Mouse (Mus musculus): ENCODE results near the gene Dicer1.

Gene Dicer1

DNA sequence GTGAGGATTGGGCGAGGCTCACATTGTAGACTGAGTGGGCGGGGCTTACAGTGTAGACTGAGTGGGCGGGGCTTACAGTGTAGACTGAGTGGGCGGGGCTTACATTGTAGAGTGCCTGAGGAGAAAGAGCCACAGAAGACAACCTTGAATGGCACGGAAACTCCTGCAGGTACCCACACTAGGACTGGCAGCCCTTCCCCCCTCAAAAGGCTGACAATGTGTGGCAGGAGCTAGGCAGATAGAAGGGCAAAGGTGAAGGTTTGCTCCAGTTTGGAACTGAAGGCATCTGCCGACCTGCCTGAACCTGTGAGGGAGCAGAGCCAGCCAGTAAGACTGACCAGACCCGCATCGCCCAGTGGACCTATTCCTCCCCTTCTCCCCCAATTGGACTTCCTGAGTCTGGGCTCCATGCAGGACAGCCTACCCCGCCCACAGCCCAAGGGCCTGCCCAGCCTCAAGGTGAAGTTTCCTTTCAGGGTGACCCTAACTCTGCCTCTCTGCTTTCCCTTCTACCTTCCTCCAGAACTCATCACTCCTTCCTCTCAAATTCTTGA lies 74.3 kb downstream of the Dicer1 start:
- DNase-seq (ENCODE audit: low spot score in 2 of 2), result no peak

DNA sequence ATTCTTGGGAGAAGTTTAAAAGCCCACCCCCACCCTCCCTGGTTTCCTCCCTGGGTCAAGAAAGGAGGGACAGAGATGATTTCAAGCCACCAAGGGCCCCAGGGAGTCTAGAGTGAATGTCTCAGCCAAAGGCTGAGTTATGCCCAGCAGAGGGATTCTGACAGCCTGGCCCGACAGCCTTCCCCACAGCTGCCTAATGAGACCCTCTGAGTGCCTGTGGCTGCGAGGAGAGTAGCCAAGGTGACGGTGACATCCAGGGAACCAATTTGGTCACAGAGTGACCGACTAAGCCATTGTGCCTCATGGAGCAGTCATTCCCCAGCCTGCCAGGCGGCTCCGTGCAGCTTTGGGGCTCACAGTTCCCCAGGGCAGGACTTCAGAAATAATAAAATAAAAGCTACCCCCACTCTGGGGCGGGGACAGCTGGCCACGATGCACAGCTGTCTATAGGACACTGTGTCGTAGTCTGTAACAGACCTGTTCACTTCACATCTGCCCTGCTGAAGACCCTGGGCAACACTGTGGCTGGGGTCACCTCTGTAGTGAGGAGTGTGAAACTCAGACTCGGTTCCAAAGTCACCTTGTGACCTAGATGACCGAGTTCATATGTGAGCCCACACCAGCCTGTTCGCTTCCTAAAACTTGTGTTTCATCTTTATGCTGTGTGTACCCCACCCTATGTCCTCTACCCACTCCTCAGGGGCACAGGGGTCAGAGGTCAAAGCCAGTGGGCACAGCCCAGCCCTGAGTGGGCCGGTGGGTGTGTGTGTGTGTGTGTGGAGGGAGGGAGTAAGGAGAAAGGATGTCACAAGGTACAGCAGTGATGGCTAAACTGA lies 75.0 kb downstream of the Dicer1 start:
- DNase-seq (ENCODE audit: low spot score in 2 of 2), result no peak

DNA sequence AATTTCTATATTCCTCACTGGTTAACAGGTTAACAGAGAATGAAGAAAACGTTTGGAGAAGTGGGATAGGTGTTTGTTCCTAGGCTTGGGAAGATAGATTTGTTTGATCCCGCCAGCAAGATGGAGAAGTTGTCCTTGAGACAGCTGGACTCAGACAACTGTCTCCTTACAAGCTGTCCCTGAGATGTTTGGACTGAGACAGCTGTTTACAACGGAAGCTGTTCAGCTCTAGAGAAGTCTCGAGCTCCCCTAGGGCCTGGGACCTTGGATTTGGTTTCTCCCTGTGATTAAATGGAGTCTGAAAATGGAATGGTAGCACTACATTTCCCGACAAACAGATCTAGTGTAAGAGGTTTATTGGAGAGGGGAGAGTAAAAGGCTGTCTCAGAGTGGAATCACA lies 78.8 kb downstream of the Dicer1 start:
- no peak for DNase-seq (ENCODE audit: low spot score in 2 of 2)

DNA sequence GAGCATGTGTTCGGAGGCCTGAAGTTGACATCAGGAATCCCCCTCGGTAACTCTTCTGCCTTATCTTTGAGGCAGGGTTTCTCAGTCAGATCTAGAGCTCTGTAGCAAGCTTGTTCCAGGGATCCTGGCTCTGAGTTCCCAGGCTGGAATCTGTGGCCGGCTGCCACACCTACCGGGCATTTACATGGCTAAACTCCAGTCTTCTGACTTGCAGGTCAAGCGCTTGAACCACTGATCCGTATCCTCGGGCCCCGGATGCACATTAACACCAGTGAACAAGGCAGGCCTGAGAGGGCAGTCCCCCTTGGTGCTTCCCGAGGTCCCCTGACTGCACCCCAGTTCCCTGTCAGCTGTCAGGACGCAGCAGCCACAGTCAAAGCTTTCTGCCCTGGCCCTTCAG lies 79.3 kb downstream of the Dicer1 start:
- DNase-seq (ENCODE audit: low spot score in 2 of 2), result no peak

DNA sequence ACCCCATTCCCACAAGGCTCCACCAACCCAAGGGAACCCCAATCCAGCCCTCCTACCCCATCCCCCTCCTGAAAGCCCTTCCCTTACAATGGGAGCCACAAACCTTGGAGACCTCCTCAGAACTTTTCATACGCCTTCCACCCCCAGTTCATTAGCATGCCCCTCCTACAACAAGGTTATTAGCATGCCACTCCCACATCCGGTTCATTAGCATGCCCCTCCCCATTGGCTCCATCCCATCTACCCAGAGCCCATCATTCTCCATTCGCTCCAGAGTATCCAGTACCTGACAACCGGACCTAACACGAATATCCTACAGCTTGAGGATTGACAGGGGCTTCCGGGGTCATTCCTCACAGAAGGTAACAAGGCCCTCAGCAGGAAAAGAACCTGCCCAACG lies 83.9 kb downstream of the Dicer1 start:
- DNase-seq (ENCODE audit: low spot score in 2 of 2), result no peak

DNA sequence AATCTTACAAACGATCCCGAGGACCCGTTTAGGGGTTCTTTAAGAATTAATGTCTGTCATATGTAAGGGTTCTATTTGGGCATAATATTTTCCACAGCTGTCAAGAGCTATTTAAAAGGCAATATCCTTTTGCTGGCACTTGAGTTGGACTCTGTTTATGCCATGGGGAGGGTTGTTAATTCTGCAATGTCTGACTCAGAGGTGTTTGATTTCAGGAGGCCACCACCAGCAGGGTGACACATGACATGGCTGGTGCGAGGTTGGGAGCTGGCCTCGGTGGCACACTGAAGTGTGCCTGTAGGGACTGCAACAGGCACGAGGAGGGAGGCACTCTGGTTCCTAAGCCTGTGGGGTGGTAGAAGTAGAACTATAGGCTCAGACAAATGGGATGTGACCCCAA lies 85.8 kb downstream of the Dicer1 start:
- no peak for DNase-seq (ENCODE audit: low spot score in 2 of 2)

DNA sequence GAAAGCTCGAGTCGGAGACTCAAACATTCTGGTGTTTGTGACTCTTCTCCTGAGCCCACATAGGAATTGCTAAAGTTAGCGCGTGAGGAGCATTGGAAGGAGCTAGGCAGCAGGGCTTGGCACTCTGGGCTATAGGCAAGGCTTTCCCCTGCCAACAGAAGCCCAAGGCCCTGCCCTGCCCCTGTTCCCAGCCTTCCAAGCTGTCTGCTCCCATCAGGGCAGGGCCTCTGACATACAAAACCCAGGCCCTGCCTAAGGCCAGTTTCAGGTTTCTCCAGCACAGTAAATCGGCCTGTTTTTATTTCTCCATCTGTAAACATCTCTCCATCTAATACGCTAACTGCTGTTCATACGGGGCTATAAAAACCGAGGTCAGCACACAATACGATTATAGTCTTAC lies 86.2 kb downstream of the Dicer1 start:
- no peak for DNase-seq (ENCODE audit: low spot score in 2 of 2)

DNA sequence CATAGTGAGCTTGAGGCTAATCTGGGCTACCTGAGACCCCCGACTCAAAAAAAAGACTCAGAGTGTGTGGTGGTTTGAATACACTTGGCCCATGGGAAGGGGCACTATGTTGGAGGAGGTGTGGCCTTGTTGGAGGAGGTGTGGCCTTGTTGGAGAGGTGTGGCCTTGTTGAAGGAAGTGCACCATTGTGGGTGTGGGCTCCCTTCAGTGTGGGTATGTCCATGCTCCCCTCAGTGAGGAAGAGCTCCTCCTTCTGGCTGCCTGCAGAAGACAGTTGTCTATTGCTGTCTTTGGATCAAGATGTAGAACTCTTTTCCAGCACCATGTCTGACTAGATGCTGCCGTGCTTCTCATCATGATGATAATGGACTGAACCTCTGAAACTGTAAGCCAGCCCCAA lies 95.6 kb downstream of the Dicer1 start:
- DNase-seq (ENCODE audit: low spot score in 2 of 2), result no peak

DNA sequence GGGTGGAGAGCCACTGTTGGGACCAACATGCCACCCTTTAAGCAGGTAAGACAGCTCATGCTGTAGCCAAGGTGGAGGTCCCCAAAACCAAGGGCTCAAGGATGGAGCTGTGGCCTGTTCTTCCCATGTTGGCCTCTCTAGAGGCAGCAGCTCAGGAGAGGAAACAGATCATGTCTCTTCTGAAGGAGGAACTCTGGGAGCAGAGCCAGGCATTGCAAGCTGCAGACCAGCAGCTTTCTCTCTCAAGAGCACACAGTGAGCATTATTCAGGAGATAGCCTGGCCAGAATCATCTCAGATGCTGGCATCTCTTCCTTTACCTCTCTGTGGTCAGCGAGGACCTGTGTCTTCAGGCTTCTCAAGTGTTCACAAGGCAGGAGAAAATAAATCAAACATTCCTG lies 96.7 kb downstream of the Dicer1 start:
- DNase-seq (ENCODE audit: low spot score in 2 of 2), result peak in 1 of 2 experiments; percentile 23

DNA sequence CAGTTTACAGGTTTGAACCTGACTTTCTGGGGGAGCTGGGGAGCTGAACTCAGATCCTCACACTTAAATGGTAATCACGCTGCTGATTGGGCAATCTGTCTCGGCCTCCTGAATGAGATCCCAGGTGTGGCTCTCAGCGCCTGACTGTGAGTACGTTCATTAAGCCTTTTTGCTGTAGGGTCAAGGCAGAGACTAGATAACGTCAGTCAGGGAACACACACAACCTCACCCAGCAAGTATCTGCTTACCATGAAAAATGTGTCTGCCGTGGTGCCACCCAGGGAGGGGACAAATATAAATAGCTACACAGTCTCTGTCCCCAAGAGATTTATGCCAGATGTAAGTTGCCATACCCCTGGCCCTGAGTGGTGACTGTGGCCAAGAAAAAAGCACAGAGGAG lies 99.7 kb downstream of the Dicer1 start:
- no peak for DNase-seq (ENCODE audit: low spot score in 2 of 2)

DNA sequence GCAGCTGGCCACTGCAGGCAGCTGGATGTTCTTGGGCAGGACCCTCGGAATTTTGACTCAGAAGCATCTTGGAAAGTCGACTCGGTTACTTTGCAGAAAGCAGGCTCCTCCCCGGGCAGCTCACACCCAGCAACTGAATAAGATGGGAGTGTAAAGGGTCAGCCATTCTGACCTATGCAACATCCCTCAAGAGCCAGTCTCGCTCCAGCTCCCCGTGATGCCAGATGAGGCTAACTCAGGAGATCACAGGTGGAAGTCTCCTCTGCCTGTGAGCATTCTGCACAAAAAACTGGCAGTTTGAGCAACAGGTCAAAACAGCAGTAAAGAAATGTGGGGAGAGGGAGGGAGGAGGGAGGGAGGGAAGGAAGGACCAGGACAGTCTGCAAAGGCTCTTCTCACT lies 100.5 kb downstream of the Dicer1 start:
- DNase-seq (ENCODE audit: low spot score in 2 of 2), result no peak

DNA sequence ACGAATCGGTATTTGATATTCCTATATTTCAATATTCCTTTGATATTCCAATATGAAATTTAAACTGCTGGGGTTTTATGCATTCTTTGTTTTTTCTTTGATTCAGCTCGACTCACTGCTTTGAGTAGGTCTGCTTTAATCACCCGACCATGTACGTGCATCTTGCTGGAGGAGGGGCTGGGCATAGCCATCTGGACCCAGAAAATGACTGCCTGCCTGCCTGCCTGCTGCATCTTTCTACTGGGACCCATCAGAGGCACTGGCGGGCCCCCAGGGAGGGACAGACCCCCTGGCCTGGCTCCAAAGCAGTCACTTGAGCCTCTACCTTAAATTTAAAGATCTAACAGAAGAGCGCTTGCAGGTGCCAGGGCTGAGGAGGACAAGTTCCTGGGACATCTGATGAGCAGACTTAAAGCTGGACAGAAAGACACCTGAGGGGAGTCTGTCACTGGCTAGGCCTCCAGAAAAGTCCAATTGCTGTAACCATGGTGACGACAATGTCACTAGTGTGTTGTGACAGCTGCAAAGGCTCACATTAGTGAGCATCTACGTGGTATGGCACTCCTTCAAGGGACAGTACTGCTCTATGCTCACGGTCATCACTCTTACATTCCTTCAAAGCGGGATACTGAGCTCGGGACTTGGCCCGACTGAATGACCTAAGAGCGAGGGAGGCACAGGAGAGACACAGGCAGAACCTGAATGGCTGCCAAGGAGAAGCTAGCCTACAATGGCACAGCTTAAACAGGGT lies 101.1 kb downstream of the Dicer1 start:
- no peak for DNase-seq (ENCODE audit: low spot score in 2 of 2)

DNA sequence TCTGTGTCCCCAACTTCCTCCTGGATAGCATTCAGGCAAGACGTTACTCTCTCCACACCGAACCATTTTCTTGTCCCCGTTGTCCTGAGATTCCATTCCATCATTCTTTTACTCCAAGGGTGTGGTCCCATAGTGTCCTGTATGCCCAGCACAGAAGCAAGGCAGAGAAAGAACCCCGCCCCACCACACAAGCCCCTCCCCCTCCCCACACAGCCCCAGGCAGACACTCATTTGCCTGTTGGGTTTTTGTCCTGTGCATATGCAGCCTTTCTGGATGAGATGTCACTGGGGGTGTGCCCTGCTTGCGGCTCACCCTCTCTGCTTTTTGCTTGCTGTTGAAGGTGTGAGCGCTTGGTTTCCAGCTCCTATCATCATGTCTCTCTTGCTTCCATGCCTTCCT lies 103.4 kb downstream of the Dicer1 start:
- DNase-seq (ENCODE audit: low spot score in 2 of 2), result no peak

DNA sequence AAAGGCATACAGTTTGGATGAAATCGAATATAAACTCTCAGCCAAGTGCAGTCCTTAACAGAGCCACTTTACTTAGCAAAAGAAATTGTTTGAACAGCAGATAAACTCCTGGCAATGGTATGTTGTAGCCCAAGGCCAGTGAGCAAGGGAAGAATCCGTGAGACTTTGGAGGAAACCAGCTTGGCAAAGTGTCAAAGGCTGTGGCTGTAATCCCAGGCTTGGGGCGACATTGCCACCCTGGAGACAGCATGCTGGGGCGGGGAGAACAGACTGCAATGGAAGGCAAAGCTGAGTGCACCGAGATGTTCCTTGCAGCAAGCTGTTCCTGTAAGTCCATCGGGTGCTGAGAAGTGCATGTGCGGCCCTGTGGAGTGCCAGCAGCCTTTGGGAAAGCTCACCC lies 109.4 kb downstream of the Dicer1 start:
- DNase-seq (ENCODE audit: low spot score in 2 of 2), result peak; percentile 4 to 8

DNA sequence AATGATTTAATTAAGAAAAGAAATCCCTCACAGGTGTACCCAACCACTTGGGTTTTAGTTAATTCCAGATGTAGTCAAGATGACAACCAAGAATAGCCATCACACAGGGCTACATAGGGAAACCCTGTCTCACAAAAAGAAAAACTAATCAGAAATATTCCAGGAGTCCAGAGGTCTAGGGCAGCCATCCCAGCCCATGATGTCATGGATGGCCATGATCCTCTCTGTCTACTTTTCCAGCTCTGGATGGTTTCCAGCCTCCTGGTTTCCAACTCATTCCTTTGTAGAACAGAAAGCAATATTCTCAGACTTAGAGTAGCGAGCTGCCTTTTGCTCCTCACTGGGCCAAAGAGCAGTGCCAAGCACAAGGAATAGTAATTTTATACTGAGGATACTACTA lies 110.8 kb downstream of the Dicer1 start:
- DNase-seq (ENCODE audit: low spot score in 2 of 2), result no peak

DNA sequence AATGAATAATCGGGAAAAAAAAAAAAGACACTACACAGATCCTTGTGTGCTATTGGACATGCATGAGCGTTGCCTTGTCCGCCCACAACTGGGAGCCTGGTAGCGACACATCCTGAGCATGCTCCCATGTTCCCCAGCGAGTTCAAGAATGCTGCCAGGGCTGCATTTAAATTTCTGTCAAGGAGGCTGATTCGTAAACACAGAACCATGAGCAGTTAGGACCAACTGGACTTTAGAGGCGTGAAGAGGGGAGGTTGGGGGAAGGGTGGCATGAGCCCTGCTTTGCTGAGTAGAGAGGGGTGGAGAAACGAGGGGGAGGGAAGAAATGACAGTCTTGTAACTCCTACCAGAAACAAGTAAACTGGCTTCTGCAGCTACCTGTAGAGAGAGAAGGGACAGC lies 113.6 kb downstream of the Dicer1 start:
- DNase-seq (ENCODE audit: low spot score in 2 of 2), result no peak

Measured in frontal cortex, postnatal 36 days (tissue).